7 mouse cellular contexts compared by ENCODE assay signal in the genomic region with DNA sequence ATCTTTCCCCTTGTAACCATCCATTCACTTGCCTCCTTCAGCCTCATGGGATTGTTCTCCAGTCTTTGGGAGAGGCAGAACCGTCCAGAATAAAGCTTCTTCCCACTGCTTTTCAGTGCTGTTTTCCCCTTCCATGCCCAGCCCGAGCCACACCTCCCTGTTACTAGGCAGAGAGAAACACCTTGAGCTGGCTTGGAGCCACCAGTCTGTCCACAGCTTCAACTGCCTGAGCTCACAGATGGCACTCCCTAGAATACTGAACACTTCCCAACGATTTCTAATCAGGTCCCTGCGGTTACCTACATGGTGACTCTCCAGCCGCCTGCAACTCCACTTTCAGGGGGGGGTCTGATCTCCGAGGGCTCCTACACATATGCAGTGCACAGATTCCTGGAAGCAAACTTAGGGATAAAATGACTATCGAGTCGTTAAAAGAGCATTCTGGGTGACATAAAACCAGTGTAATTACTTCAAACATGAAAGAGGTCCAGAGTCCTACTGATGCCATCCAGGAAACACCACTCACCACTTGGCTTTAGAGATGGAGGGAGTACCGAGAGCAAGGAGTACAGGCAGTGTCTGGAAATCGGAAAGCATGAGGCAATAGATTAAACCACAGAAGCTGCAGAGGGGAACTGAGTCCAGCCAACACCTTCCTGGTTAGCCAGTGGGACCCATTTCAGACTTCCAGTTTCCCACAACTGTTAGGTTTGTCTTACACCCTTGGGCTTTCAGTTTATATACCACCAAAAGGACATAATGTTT. TPM values are rescaled to one million over a fixed set of nuclear protein-coding genes. Genes with fewer than 3 reads are reported as not detected.
A peak's percentile ranks its signal among the peaks of the same experiment; 100 is the strongest.
DNase-seq lines count a peak whose midpoint lies in the region; ATAC-seq and TF ChIP-seq lines count a peak whose summit lies in the region.

A gene (minus strand): TSS at position 135 of the 765 bp plus-strand sequence.

- peak within 1 kb of the TSS; percentile 74 to 79 for H3K4me3 ChIP-seq in ES-E14 (ENCODE audit: insufficient read depth in 1 of 2, low read depth in 1 of 2, low read length in 2 of 2, poor library complexity in 1 of 2, severe bottlenecking in 1 of 2)
- peak within 1 kb of the TSS; percentile 63 for H3K4me3 ChIP-seq in stomach, embryonic 15.5 days (replicated peaks)

- H3K27ac ChIP-seq in ES-E14 (ENCODE audit: insufficient read depth, low read depth, low read length, poor library complexity, severe bottlenecking), result no peak within 1 kb of the TSS
- H3K27ac ChIP-seq in stomach, embryonic 15.5 days, result peak within 1 kb of the TSS; percentile 84; the same call in 1 of the 2 replicates

- peak within 1 kb of the TSS; percentile 61 for H3K9ac ChIP-seq in ES-E14 (ENCODE audit: insufficient read depth, low read depth, low read length, poor library complexity, severe bottlenecking)
- H3K9ac ChIP-seq in stomach, embryonic 15.5 days, result peak within 1 kb of the TSS; percentile 70

- in situ Hi-C loops in ES-E14 (cut with MboI; ENCODE audit: low sequenced_read_pairs in 2 of 2, unreplicated experiment in 2 of 2), result no loop called here

- H3K4me2 ChIP-seq in stomach, embryonic 15.5 days, result peak within 1 kb of the TSS; percentile 98

- DNase-seq in 416B (ENCODE audit: low read depth), result peak; percentile 68
- DNase-seq in ES-E14 (ENCODE audit: low read depth, low spot score), result no peak
- peak; percentile 57 to 78 for DNase-seq in lung, adult 18-20 months
- DNase-seq in frontal cortex, postnatal 36 days (ENCODE audit: low spot score in 2 of 2), result no peak
- no peak for DNase-seq in thymus, postnatal 25 days

- no peaks in the 10 kb centered on the region for H3K9me3 ChIP-seq in ES-E14 (ENCODE audit: control insufficient read depth, insufficient read depth, low read depth, low read length)
- H3K9me3 ChIP-seq in stomach, embryonic 15.5 days, result no peaks in the 10 kb centered on the region

- H3K27me3 ChIP-seq in stomach, embryonic 15.5 days (replicated peaks), result no peaks in the 10 kb centered on the region

- no peaks in the 10 kb centered on the region for H3K36me3 ChIP-seq in ES-E14 (ENCODE audit: control insufficient read depth, insufficient read depth, low read length, poor library complexity, severe bottlenecking)
- H3K36me3 ChIP-seq in stomach, embryonic 15.5 days, result no peaks in the 10 kb centered on the region

- ATAC-seq in granulocyte monocyte progenitor cell, adult 5-6 weeks (replicated peaks; ENCODE audit: poor library complexity, severe bottlenecking), result peak; percentile 81
- ATAC-seq in stomach, embryonic 15.5 days (ENCODE audit: insufficient read depth, low FRiP score, low read depth), result no peak

- peaks cover 0 to 3% of the 10 kb centered on the region in 2 experiments; a peak in 2 of 4 replicates for H3K4me1 ChIP-seq in ES-E14 (ENCODE audit: control insufficient read depth in 2 of 2, insufficient read depth in 2 of 2, low read length in 2 of 2, poor library complexity in 1 of 2)
- peaks cover 17% of the 10 kb centered on the region for H3K4me1 ChIP-seq in stomach, embryonic 15.5 days

- WGBS in stomach, embryonic 15.5 days, result 62% methylated on average over 10 of the region's 10 CpGs

TF ChIP-seq in ES-E14, 5 proteins besides CTCF, POLR2A, EP300 and RAD21:
- TF ChIP-seq MAFK (IDR thresholded peaks at IDR 0.05; ENCODE audit: insufficient read depth, low read depth, low read length), result no peak
- no peak for TF ChIP-seq ZNF384 (IDR thresholded peaks at IDR 0.05; ENCODE audit: low read depth, low read length)
- TF ChIP-seq HCFC1 (IDR thresholded peaks at IDR 0.05; ENCODE audit: borderline replicate concordance, insufficient read depth, low read length), result no peak
- no peak for TF ChIP-seq CHD2 (IDR thresholded peaks at IDR 0.05; ENCODE audit: low read depth, low read length)
- TF ChIP-seq ZC3H11A (IDR thresholded peaks at IDR 0.05; ENCODE audit: borderline replicate concordance, low read depth, low read length), result no peak

RNA-seq across cellular contexts. Expression of the gene that starts here (rescaled TPM):
- total RNA-seq in ES-E14 (2012; rRNA removed), result 0.53 and 0.80 TPM in 2 replicates
- 2.3 and 5.6 TPM in 2 replicates for total RNA-seq in granulocyte monocyte progenitor cell, adult 5-6 weeks (2014; fragmentation: Nextera tagmentation)
- 1.4 and 2.3 TPM in 2 replicates for total RNA-seq in granulocyte monocyte progenitor cell, adult 5-6 weeks (2017)
- polyA plus RNA-seq in stomach, embryonic 15.5 days (2015; fragmentation: Nextera tagmentation; extraction: Ambion mirVana), result 1.4 and 1.5 TPM in 2 replicates

Comparison
In these comparisons a context has a peak if more than half of its experiments do, and no peak if none do; other contexts are left out.
1. DNase-seq: peak in 416B (single experiment) and lung, adult 18-20 months (2 of 2); none in ES-E14 (single experiment), frontal cortex, postnatal 36 days (0 of 2) and thymus, postnatal 25 days (single experiment).